Mouse (Mus musculus): Measurements from ENCODE around the gene Rcan2. TPM values are rescaled to one million over a fixed set of nuclear protein-coding genes. Genes with fewer than 3 reads are reported as not detected.

The Rcan2 gene
- polyA plus RNA-seq, 1 experiment from 2014 or later, result 0.73 TPM

- no peak for DNase-seq (ENCODE audit: low spot score)
Measured at GRCm38 (mm10) chr17:43906728-43907127, 105.6 kb downstream of the Rcan2 start.

- no peak for DNase-seq (ENCODE audit: low spot score)
Measured at GRCm38 (mm10) chr17:43916128-43916527, 115.0 kb downstream of the Rcan2 start.

- no peak for DNase-seq (ENCODE audit: low spot score)
Measured at GRCm38 (mm10) chr17:43917143-43917542, 116.0 kb downstream of the Rcan2 start.

- DNase-seq (ENCODE audit: low spot score), result no peak
Measured at GRCm38 (mm10) chr17:43929856-43930255, 128.7 kb downstream of the Rcan2 start.

GRCm38 (mm10) chr17:43931731-43932130 lies 130.6 kb downstream of the Rcan2 start:
- no peak for DNase-seq (ENCODE audit: low spot score)

GRCm38 (mm10) chr17:43934056-43934455 lies 132.9 kb downstream of the Rcan2 start:
- no peak for DNase-seq (ENCODE audit: low spot score)

- DNase-seq (ENCODE audit: low spot score), result no peak
Measured at GRCm38 (mm10) chr17:43952219-43952618, 151.1 kb downstream of the Rcan2 start.

GRCm38 (mm10) chr17:43952661-43953534 lies 151.7 kb downstream of the Rcan2 start:
- DNase-seq (ENCODE audit: low spot score), result no peak

- no peak for DNase-seq (ENCODE audit: low spot score)
Measured at GRCm38 (mm10) chr17:43953535-43953918, 152.4 kb downstream of the Rcan2 start.

- DNase-seq (ENCODE audit: low spot score), result no peak
Measured at GRCm38 (mm10) chr17:43959797-43960196, 158.6 kb downstream of the Rcan2 start.

GRCm38 (mm10) chr17:43969943-43970342 lies 168.8 kb downstream of the Rcan2 start:
- no peak for DNase-seq (ENCODE audit: low spot score)

GRCm38 (mm10) chr17:43977572-43977971 lies 176.4 kb downstream of the Rcan2 start:
- DNase-seq (ENCODE audit: low spot score), result no peak

GRCm38 (mm10) chr17:43979925-43980324 lies 178.8 kb downstream of the Rcan2 start:
- no peak for DNase-seq (ENCODE audit: low spot score)

- DNase-seq (ENCODE audit: low spot score), result no peak
Measured at GRCm38 (mm10) chr17:43982505-43982904, 181.4 kb downstream of the Rcan2 start.

GRCm38 (mm10) chr17:43989334-43989945 lies 188.3 kb downstream of the Rcan2 start:
- DNase-seq (ENCODE audit: low spot score), result no peak

GRCm38 (mm10) chr17:43990957-43991383 lies 189.8 kb downstream of the Rcan2 start:
- DNase-seq (ENCODE audit: low spot score), result no peak

- no peak for DNase-seq (ENCODE audit: low spot score)
Measured at GRCm38 (mm10) chr17:43994080-43994479, 192.9 kb downstream of the Rcan2 start.

- DNase-seq (ENCODE audit: low spot score), result no peak
Measured at GRCm38 (mm10) chr17:43997514-43997913, 196.4 kb downstream of the Rcan2 start.

GRCm38 (mm10) chr17:43998095-43998494 lies 196.9 kb downstream of the Rcan2 start:
- DNase-seq (ENCODE audit: low spot score), result no peak

- no peak for DNase-seq (ENCODE audit: low spot score)
Measured at GRCm38 (mm10) chr17:44004401-44004800, 203.2 kb downstream of the Rcan2 start.

GRCm38 (mm10) chr17:44007411-44007810 lies 206.3 kb downstream of the Rcan2 start:
- DNase-seq (ENCODE audit: low spot score), result no peak

GRCm38 (mm10) chr17:44011917-44012316 lies 210.8 kb downstream of the Rcan2 start:
- no peak for DNase-seq (ENCODE audit: low spot score)
